Mouse (Mus musculus): ENCODE results near the gene Cuzd1. TPM values are rescaled to one million over a fixed set of nuclear protein-coding genes. Genes with fewer than 3 reads are reported as not detected.

Cuzd1 gene
- total RNA-seq, 2 experiments from 2014 or later, result not detected

Other genes with a start within 250 kb of the Cuzd1 start
- not detected for gene 4933402N03Rik, start 176.0 kb downstream of the Cuzd1 start, total RNA-seq (2021)
- under 1 TPM in 1 of 2 experiments, not detected in 1; 0.05 TPM for gene 5430419D17Rik, start 147.9 kb downstream of the Cuzd1 start, total RNA-seq (2021)
- gene Fam24b, start 7.2 kb upstream of the Cuzd1 start, total RNA-seq (2021), result not detected
- not detected for gene Fam24a, start 11.6 kb upstream of the Cuzd1 start, total RNA-seq (2021)
- gene 2310057M21Rik, start 40.5 kb upstream of the Cuzd1 start, total RNA-seq (2021), result 10 to 100 TPM; 24.0 to 29.3 TPM
- 10 to 100 TPM; 50.0 to 56.9 TPM for gene Pstk, start 48.8 kb upstream of the Cuzd1 start, total RNA-seq (2021)
- 10 to 100 TPM; 50.9 to 53.3 TPM for gene Ikzf5, start 88.2 kb upstream of the Cuzd1 start, total RNA-seq (2021)
- 10 to 100 TPM; 81.1 to 84.4 TPM for gene Acadsb, start 88.3 kb upstream of the Cuzd1 start, total RNA-seq (2021)
- gene Hmx3, start 220.6 kb upstream of the Cuzd1 start, total RNA-seq (2021), result not detected
- gene Hmx2, start 226.5 kb upstream of the Cuzd1 start, total RNA-seq (2021), result not detected
- gene Bub3, start 237.9 kb upstream of the Cuzd1 start, total RNA-seq (2021), result 10 to 100 TPM; 57.4 to 61.9 TPM